Mouse (Mus musculus) kidney, embryonic 14.5 days (tissue): ENCODE data around the gene Itpa. TPM values are rescaled to one million over a fixed set of nuclear protein-coding genes. Genes with fewer than 3 reads are reported as not detected.

Experiments
- ATAC-seq: fragments of 200-750 bp; cut with Nextera tagmentation; 2 replicates; pipeline ENCODE4 v1.8.0; 2017; ENCODE audit warnings: moderate number of reproducible peaks, mild to moderate bottlenecking, moderate TSS enrichment, moderate library complexity; ENCODE audit not compliant: low FRiP score, low TSS enrichment
- H3K27ac ChIP-seq: fragments of 300-500 bp; sonication (generic); 2 replicates; pipeline ENCODE4 v1.5.1; 2014; ENCODE audit warnings: low read depth, mild to moderate bottlenecking, low read length, moderate library complexity, mixed read lengths
- H3K27me3 ChIP-seq: fragments of 300-500 bp; sonication (generic); 2 replicates; pipeline ENCODE4 v1.6.1; 2014; ENCODE audit warnings: mild to moderate bottlenecking, low read length; ENCODE audit not compliant: control insufficient read depth, insufficient read depth
- H3K36me3 ChIP-seq: fragments of 300-500 bp; sonication (generic); 2 replicates; pipeline ENCODE4 v1.6.1; 2014; ENCODE audit warnings: low read length, mixed read lengths; ENCODE audit not compliant: control insufficient read depth, insufficient read depth
- H3K4me1 ChIP-seq: fragments of 300-500 bp; sonication (generic); 2 replicates; pipeline ENCODE4 v1.6.1; 2014; ENCODE audit warnings: low read length, mixed read lengths; ENCODE audit not compliant: control insufficient read depth, insufficient read depth
- H3K4me2 ChIP-seq: fragments of 300-500 bp; sonication (generic); replicated peaks from 2 replicates; pipeline ENCODE4 v1.6.1; 2014; ENCODE audit warnings: low read depth, mild to moderate bottlenecking, low read length
- H3K4me3 ChIP-seq: fragments of 300-500 bp; sonication (generic); 2 replicates; pipeline ENCODE4 v1.5.1; 2014; ENCODE audit warnings: mild to moderate bottlenecking, low read length
- H3K9ac ChIP-seq: fragments of 300-500 bp; sonication (generic); 2 replicates; pipeline ENCODE4 v1.6.1; 2014; ENCODE audit warnings: low read depth, mild to moderate bottlenecking, low read length, moderate library complexity
- H3K9me3 ChIP-seq: fragments of 300-500 bp; sonication (generic); 2 replicates; pipeline ENCODE4 v1.6.1; 2016; ENCODE audit warnings: low read length; ENCODE audit not compliant: control insufficient read depth
- WGBS: fragments of 180-500 bp; shearing (Covaris S2); extraction: QIAGEN DNeasy Blood & Tissue Kit; methylation state at CpG from one replicate; pipeline ENCODE4 v1.1.7; 2014; 5-methylcytosine and 5-hydroxymethylcytosine counted together
- polyA plus RNA-seq: library from polyadenylated mRNA; unstranded; fragments of >200 nt; fragmentation: Nextera tagmentation; extraction: Ambion mirVana; gene quantifications from 2 replicates; pipeline ENCODE4 v1.2.1, GENCODE M21; 2014

Itpa gene
- polyA plus RNA-seq, 1 experiment from 2014 or later: 120 TPM

- 0 out of 2 replicates have a peak, but pooled peaks have one; percentile 16 for ATAC-seq
- H3K9me3 ChIP-seq: no peaks in the 10 kb centered on the region
- H3K4me1 ChIP-seq: no peaks in the 10 kb centered on the region
- 44% methylated on average over 10 of the region's 10 CpGs for WGBS
- H3K27me3 ChIP-seq: no peaks in the 10 kb centered on the region
- H3K9ac ChIP-seq: no peak overlapping the region
- H3K36me3 ChIP-seq: peaks cover 89% of the 10 kb centered on the region
- H3K4me2 ChIP-seq: no peak overlapping the region
- H3K4me3 ChIP-seq: no peak overlapping the region
- H3K27ac ChIP-seq: no peak overlapping the region
Observed at GRCm38 (mm10) chr2:130677211-130677610, 9.8 kb downstream of the Itpa start.

DNA sequence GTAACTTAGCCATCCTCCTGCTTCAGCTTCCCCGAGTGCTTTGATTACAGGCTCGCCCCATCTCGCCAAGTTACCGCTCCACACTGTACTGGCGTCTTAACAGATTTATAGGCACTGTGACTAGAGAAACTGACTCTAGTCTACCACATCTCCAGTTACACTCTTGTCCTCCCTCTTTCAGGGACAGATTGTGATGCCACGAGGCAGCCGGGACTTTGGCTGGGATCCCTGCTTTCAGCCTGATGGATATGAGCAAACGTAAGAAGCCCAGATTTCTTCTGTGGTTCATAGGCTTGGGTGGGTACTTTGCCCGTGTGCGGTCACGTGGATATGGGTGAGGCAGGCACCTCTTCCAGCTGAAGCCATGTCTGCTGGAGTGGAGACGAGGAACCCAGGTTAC, 11.7 kb downstream of the Itpa start:
- no peak for ATAC-seq
- Histone ChIP-seq H3K9ac (no peak overlapping the region), H3K4me1 (no peaks in the 10 kb centered on the region), H3K4me2 (no peak overlapping the region), H3K27me3 (no peaks in the 10 kb centered on the region), H3K4me3 (no peak overlapping the region), H3K36me3 (peaks cover 86% of the 10 kb centered on the region), H3K27ac (no peak overlapping the region), H3K9me3 (no peaks in the 10 kb centered on the region)
- WGBS: 78% methylated on average over 12 of the region's 12 CpGs

DNA sequence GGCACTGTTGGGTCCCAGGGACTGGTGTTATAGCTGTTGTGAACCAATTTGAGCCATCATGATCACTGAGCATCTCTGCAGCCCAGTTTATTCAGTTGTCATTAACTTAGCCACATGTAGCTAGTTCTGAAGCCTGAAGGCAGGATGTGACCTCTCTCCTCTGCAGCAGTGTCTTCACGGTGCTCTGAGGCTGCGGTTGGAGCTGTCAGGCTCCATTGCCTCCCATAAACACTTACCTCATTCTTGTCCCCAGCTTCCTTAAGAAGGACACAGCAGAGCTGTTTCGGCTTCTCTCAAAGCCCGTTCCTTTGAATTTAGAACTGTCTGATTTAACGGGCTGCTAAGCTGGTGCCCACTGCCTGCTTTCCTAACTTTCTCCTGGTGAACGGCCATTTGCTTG, 12.5 kb downstream of the Itpa start:
- Histone ChIP-seq H3K4me1 (no peaks in the 10 kb centered on the region), H3K27me3 (no peaks in the 10 kb centered on the region), H3K27ac (no peak overlapping the region; the same call in 1 of the 2 replicates), H3K4me2 (no peak overlapping the region), H3K36me3 (peaks cover 84% of the 10 kb centered on the region), H3K9me3 (no peaks in the 10 kb centered on the region), H3K4me3 (no peak overlapping the region), H3K9ac (no peak overlapping the region)
- WGBS: 42% methylated on average over 6 of the region's 6 CpGs
- peak; percentile 63; the same call in 1 of the 2 replicates for ATAC-seq

DNA sequence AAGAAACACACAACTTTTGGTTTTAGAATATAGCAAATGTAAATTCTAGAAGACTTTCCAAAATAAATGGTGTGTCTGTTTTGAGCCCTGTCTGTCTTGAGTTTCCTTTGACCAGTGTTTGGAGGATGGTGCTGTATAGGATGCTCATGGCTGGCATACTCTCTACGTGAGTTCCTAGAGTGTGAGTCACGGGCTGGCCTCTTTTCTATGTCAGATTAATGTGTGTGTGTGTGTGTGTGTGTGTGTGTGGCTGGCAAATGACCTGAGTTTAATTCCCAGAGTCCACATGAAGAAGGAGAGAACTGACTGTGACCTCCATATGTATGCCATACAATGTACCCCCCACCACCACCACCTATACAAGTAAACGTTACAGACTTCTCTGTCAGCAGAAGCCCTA, 14.1 kb downstream of the Itpa start:
- Histone ChIP-seq H3K27ac (no peak overlapping the region), H3K4me2 (no peak overlapping the region), H3K4me1 (no peaks in the 10 kb centered on the region), H3K9me3 (no peaks in the 10 kb centered on the region), H3K4me3 (no peak overlapping the region), H3K36me3 (peaks cover 68% of the 10 kb centered on the region), H3K27me3 (no peaks in the 10 kb centered on the region), H3K9ac (no peak overlapping the region)
- whole genome bisulfite sequencing: 89% methylated on average over 3 of the region's 3 CpGs
- ATAC-seq: no peak

GRCm38 (mm10) chr2:130685426-130685825, 18.0 kb downstream of the Itpa start:
- ATAC-seq: no peak
- H3K36me3 ChIP-seq: peaks cover 30% of the 10 kb centered on the region; the same call in 1 of the 2 replicates
- H3K4me3 ChIP-seq: no peak overlapping the region

DNA sequence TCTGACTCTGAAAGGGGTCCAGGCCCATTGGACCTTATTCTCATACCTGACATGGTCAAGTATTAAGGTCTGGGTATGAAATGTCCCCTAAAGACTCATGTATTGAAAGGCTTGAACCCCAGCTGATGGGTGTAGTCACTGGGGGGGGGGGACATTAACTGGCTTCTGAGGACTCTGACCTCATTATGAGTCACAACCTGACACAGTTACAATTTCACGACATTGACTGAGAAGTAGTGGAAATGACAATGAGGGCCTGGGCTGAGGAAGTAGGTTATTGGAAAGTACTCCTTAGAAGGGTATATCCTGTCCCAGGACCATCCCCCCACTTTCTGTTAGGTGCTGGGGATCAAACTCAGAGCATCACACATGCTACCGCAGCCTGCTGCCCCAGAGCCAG, 21.6 kb downstream of the Itpa start:
- no peaks in the 10 kb centered on the region for H3K4me1 ChIP-seq
- H3K9ac ChIP-seq: no peak overlapping the region
- H3K27ac ChIP-seq: no peak overlapping the region
- no peaks in the 10 kb centered on the region for H3K9me3 ChIP-seq
- peaks cover 4% of the 10 kb centered on the region; the same call in 1 of the 2 replicates for H3K36me3 ChIP-seq
- no peak overlapping the region for H3K4me2 ChIP-seq
- H3K27me3 ChIP-seq: no peaks in the 10 kb centered on the region
- H3K4me3 ChIP-seq: no peak overlapping the region
- ATAC-seq: no peak
- 71% methylated on average over 2 of the region's 2 CpGs for WGBS

More at GRCm38 (mm10) chr2:130685426-130685825, 18.0 kb downstream of the Itpa start:
- Histone ChIP-seq H3K27me3 (no peaks in the 10 kb centered on the region), H3K9me3 (no peaks in the 10 kb centered on the region), H3K4me2 (no peak overlapping the region), H3K27ac (no peak overlapping the region), H3K9ac (no peak overlapping the region), H3K4me1 (no peaks in the 10 kb centered on the region)
- 89% methylated on average over 9 of the region's 9 CpGs for WGBS

DNA sequence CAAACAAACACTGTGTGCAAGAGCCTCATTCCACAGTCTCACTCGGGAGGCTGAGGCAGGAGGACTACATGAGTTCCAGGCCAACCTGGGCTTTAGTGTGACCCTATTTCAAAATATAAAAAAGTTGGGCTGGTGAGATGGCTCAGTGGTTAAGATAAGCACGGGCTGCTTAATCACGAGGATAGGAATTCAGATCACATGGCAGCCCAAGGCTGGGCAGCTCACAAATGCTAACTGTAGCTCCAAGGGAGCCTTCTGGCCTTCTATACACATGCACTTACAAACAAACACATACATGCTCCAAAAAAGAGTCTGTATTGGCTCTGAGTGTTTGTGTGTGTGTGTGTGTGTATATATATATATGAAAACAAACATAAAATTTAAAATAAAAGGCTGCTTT, 26.2 kb downstream of the Itpa start:
- 53% methylated on average over 3 of the region's 3 CpGs for WGBS
- no peak overlapping the region for H3K4me2 ChIP-seq
- H3K27me3 ChIP-seq: peaks cover 23% of the 10 kb centered on the region
- no peaks in the 10 kb centered on the region for H3K36me3 ChIP-seq
- no peak for ATAC-seq
- peaks cover 5% of the 10 kb centered on the region; the same call in 1 of the 2 replicates for H3K4me1 ChIP-seq
- H3K9ac ChIP-seq: no peak overlapping the region
- H3K4me3 ChIP-seq: no peak overlapping the region
- H3K27ac ChIP-seq: no peak overlapping the region
- no peaks in the 10 kb centered on the region for H3K9me3 ChIP-seq

DNA sequence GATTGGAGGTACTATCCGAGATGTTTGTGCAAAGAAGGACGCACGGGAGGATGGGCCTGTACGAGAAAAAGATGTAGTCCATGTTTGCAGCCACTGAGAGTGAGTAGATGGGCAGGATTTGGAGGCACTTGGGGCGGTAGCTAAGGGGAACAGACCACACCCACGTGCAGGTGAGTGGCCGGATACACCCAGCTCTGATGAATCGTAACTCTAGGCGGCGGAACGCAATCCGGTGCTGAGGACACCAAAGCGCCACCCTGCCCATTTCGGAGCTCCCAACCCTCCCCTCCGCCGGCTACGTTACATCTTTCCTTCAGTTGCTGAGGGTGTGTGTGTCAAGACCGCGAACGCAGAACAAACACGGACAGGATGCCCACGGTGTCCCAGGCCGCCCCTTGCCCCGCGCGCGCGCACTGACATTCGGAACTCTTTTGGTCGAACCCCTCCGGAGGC, 29.3 kb downstream of the Itpa start:
- peak overlapping the region; percentile 100 for H3K4me2 ChIP-seq
- H3K9me3 ChIP-seq: no peaks in the 10 kb centered on the region
- peaks cover 5% of the 10 kb centered on the region; the same call in 1 of the 2 replicates for H3K4me1 ChIP-seq
- peak; percentile 24; the same call in 1 of the 2 replicates for ATAC-seq
- H3K36me3 ChIP-seq: no peaks in the 10 kb centered on the region
- under 1% methylated on average over 31 of the region's 31 CpGs for WGBS
- peaks cover 27% of the 10 kb centered on the region for H3K27me3 ChIP-seq
- H3K4me3 ChIP-seq: peak overlapping the region; percentile 67
- peak overlapping the region; percentile 58 for H3K9ac ChIP-seq
- no peak overlapping the region for H3K27ac ChIP-seq

GRCm38 (mm10) chr2:130697153-130697810, 29.9 kb downstream of the Itpa start, which contains the start of gene Slc4a11:
TSS of gene Slc4a11 (minus strand) at chr2:130697519.
- H3K27ac ChIP-seq: no peak within 1 kb of the TSS
- H3K9ac ChIP-seq: peak within 1 kb of the TSS; percentile 58
- no peaks in the 10 kb centered on the region for H3K9me3 ChIP-seq
- WGBS: under 1% methylated on average over 65 of the region's 65 CpGs
- peaks cover 27% of the 10 kb centered on the region for H3K27me3 ChIP-seq
- no peaks in the 10 kb centered on the region for H3K36me3 ChIP-seq
- H3K4me3 ChIP-seq: peak within 1 kb of the TSS; percentile 67
- peaks cover 5% of the 10 kb centered on the region; the same call in 1 of the 2 replicates for H3K4me1 ChIP-seq
- peak; percentile 77 for ATAC-seq
- H3K4me2 ChIP-seq: peak within 1 kb of the TSS; percentile 100
